Mouse (Mus musculus) right cerebral cortex, adult 2 months (tissue): Measurements from ENCODE around the gene Acer3.

Experiments used
- DNase-seq, 2 experiments: peaks; one replicate each; pipeline ENCODE4 v3.0.0; 2021 to 2022; ENCODE audit warnings: low spot score in 2 of 2

Acer3 gene

DNA sequence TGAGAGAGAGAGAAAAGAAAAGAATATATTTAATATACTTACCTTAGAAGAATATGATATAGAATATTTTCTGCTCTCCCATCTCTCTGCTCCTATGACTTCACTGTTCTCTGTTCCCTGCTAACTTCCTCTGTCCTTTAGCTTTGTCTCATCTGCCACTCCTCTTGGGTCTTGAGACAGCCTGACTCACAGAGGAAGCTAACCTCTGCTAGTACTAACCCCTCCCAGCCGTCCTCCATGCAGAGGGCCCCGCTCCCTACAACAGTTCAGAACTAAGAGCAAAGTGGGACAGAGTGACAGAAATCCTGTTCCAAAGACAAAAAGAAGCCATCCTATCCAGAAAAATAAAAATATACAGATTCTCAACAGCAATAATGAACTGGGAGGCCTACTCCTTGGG, at the start of gene Acer3:
TSS of gene Acer3 (minus strand) at position 126 of the 400 bp plus-strand sequence.
- no peak for DNase-seq

DNA sequence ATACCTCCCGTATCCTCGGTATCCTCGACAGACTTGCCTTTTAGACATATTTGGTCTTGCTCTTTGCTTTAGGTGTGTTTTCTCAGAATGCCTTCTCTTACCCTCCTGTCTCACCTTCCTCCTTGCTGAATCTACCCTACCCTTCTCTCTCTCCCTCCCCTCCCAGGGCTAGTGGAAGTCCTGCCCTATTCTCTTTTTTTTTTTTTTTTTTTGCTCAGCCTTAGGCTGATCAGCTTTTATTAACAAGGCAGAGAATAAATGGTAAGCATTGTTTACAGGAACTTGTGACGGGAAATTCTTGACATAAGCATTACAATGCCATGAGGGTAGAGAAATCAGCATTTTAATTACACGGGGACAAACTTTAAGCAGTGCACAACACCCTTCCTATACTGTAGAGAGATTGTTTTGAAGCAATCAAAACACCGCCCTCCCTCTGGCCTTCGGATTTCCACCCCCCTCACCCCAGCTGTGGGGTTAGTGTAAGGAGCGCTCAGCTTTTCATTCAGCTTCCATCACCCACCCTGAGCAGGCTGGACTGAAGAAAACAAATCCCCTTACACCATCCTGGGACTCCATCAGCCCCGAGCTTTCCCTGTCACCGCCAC, 48.9 kb upstream of the Acer3 start:
- DNase-seq, result no peak

DNA sequence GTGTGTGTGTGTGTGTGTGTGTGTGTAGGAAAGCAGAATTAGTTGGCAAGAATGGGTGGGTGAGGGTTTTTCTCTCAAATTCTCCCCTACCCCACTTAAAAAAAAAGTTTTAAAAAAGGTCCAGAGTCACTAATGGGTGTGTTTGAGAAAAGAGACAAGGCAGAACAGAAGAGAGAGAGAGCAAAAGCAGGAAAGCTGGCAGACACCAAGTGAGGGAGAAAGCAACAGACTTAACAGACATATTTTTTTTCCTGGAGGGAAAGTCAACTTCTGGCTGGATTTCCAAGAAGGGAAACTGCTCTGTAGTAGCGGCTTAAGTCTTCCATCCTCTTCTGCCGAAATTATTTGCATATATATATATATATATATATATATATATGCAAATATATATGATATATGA, 40.7 kb upstream of the Acer3 start:
- DNase-seq, result no peak

DNA sequence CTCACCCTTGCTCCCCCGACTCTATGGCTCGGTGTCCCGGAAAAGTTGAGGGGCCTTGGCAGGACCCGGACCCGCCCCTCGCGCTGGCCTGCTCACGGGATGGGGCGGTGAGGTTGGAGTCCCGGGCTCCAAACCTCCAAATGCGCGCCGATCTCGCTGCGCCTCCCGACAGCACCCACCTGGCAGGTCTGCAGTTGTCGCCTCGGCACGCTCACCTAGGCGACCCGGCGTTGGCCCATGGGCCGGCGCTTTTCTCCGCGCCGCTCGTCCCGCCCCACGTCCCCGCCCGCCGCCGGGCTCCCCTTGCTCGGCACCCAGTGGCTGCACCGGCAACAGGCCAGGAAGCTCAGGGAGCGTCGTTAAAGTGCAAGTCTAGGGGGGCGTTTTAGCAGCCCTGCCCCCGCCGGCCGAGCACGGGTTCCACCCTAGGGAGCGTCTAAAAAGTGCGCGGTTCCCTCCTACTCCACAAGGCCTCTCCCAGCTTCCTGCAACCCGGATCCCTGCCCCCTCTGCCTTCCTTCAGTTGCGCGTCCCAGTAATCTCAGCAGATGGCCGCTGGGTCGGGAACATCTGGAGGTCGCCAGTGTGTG, 40.1 kb upstream of the Acer3 start, which contains the start of gene Tsku:
TSS of gene Tsku (minus strand) at position 266 of the 590 bp plus-strand sequence.
- DNase-seq, result peak; percentile 78 to 82

DNA sequence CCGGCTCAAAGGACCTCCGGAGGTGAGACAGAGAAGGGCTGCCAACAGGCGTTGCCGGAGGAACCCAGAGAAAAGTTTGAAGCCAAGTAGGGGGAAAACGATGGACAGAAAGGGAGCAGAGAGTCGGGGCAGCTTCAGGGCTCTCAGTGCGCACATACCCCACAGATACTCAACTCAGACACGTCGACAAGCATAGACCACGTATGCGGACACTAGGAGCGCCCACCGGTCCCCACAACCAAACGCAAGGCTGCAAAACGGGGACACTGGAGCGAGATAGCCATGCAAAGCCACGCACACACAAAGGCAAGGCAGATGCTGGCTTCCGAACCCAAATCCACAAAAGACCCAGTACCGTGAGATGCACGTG, 39.6 kb upstream of the Acer3 start:
- no peak for DNase-seq

DNA sequence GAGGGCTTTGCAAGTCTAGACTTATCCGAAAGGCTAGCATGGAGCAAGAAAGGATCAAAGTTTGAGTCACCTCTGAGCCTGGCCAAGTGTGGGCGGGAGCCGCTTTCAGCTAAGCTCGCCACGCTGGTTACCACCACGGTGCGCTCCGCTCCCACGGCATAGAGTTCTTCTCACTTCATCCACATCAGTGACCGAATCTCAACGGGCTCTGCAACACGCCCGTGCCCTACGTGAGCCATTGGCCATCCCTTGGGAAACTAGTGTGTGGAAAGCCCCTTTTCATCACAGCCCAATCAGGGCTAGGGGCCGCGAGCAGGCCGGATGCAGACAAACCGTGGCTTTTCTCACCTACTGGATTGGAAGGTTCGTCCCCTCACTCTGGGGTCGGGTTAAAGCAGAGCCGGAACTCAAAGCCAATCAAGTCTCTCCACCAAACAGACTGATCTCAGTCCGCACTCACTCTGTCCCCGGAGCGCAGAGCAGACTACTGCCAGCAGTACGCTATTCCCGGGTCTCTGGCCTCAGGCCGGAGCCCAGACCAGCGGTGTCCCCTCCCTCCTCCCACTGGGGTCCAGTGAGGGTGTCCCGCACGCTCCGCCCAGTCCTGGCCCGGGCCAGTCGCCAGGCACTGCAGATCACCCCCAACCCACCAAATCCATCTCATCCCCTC, 39.1 kb upstream of the Acer3 start:
- peak; percentile 17 to 20 for DNase-seq

DNA sequence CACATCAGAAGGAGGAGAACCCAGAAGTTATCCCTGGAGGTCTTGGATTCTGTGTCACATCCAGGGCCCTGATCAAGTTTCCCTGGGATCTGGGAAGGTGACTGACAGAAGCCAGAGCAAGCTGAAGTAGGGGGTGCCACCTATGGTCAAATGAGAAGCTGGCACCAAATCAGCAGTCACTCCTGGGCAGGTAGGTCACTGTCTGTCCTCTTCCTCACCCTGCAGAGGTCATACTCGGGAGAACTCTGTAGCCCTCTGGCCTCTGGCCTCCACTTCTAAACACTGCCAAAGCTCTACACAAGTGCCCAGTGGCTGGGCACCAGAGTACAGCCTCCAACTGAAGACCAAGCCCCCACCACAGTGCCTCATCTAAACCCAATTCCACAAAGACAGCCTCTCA, 37.0 kb upstream of the Acer3 start:
- no peak for DNase-seq

DNA sequence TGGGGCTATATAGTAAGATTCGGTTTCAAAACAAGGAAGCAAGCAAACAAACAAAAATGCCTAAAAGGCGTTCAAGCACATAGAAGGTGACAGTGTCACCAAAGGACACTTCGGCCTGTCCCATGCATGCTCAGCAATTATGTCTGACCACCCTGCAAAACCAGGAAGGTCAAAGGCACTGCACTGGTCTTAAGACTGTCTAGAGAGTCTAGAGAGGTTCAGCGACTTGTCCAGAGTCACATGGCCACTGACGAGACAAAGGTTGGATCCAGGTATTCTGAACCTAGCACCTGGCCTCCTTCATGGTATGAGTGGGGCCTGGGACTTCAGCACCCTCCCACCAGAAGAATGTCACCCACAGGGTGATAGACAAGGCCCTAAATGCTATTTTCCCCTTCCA, 36.3 kb upstream of the Acer3 start:
- DNase-seq, result no peak

DNA sequence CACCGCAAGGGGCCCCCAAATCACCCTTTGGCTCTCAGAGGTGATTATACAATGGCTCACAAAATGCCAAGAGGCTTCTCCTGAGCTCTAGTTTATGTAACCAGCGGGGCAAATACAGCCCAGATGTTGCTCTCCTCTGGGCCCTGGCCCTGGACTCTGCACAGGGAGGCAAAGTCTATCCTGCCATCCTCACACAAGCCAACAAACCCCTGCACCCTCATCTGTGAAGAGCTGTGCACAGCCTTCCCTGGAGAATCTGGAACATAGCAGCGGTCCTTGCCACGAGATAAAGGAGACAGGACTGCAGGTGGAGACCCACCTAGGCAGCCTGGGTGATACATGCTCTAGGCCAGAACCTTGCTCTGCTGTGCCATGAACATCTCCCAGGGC, 33.9 kb upstream of the Acer3 start:
- DNase-seq, result no peak

DNA sequence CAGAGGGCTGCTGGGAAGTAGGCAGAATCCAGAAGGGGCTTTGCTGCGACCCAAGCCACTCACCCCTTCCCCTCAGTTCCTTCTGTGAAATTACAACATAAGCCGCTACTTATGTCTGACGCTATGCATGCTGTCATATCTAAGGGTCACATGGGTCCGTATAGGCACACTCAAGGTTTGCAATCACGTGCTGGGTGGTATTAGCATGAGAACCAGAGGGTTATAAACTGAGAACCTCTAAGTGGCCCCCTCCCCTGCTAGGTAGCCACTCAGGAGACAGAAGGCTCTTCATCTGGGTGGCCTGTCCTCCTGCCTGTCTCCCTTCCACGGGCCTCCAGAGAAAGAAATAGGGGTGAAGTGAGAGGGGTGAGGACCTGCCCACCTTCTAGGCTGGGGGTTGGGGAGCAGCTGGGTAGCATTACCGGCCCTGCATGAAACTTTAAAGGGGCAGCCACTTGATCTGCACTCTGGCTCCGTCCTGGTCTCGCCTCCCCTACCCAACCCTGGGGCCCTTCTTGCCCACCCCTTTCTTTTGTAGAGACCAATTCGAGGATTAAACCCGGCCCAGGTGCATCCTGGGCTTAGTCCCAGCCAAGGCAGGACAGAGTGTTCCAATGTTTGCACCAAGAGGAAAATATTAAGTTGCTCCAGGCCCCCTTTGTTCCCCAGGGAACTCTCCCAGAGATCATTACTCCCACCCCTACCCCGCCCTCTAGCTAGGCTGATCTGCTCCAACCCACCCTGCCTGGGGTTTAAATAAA, 33.3 kb upstream of the Acer3 start:
- DNase-seq, result no peak

DNA sequence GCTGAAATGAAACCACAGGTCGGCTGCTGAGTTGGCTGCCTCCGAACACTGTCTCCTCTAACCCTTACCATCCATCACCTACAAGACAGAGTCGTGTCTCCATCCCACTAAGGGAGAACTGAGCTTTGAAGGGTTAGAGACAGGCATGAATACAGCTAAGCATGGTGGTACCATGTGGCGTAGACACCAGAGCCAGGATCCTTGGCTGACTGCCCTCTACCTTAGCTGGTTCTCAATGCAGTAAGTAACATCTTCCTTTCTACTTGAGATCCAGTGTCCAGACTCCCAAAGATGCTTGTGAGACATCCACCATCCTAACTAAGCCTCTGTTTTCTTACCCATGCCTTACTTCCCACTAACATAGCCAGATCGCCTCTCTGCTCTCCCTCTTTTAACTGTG, 32.6 kb upstream of the Acer3 start:
- DNase-seq, result no peak

DNA sequence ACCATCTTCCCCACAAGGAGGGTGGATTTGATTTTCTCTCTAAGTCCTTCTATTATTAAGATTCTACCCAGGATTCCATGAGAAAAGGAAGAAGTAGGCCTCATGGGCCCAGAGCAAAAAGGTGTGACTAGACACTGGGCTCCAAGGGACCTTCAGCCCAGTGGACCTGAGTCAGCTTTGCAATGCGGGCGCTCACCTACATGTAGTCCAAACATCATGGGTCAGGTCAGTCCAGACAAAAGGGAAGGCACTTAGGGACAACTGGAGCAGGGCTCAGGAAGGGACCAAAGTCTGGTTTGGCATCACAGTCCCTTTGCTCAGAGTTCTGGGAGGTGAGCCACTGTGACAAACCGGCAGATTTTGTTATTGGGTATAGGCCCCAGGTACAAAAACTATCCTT, 30.5 kb upstream of the Acer3 start:
- DNase-seq, result no peak

DNA sequence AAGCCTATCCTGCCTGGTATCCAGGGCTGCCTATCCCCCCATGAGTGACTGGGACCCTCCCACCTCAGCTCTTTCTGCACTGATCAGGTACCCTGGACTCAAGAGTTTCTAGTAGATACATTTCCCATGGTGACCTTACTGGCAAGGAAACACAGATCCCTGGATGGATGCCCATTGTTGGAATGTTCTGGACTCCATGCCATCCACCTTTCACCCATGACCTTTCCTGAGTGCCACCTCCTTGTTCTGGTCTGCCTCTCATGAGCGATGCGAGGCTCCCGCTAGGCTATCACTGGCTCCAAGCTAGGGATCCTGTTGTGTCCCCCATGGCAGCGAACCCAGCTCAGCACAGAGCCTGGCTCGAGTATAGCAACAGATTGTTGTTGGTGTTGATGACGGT, 28.8 kb upstream of the Acer3 start:
- DNase-seq, result no peak

DNA sequence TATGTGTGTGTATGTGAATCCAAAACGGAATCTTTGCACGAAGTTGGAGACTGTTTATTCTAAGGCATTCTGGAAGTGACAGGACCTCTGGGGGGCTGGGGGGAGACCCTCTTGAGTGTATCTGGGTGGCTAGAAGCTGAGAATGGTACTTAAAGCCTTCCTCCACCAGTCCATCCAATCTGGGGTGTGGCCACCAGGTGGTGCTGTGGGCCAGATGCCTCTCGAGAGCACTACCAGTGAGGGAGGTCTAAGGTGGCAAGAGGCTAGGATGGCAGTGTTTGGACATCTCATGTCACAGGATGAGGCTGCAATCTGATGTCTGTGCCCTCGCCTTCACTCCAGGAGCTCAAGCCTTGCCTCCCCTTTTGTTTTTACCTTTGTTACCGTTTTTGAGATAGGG, 28.1 kb upstream of the Acer3 start:
- peak; percentile 83 to 88 for DNase-seq

DNA sequence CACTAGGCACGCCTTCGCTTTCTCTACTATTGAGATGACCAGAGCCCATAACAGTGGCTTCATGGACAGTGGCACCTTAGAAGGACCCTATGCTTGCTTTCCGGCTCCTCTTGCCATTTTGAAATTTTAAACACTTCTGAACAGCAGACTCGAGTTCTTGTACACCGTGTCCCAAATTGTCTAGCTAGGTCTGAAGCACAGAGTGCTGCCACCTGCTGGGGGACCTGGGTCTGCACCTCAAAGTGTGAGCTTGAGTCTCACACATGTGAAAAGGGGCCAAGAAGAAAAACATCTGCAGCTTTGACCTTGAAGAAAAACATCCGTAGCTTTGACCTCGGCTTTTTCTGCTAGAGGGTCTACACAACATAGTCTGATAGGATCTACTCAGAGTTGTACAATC, 27.0 kb upstream of the Acer3 start:
- DNase-seq, result peak; percentile 68 to 71

DNA sequence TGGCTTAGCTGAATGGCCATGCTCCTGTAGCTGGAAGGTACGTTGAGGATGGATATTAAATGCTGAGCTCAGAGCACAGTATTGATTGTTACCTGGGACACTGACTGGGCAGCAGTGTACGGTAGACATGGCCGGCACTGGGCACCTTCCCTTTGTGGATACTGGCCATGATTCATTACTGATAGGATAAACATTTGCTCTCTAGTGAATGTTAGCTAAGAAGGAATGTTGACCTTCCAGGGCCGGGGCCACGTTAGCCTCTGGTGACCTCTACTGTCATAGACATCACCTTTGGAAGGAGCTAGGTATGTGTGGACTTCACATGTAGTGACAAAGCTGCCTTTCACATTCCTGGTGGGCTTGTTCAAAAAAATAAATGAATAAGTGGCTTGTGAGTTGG, 26.5 kb upstream of the Acer3 start:
- no peak for DNase-seq

DNA sequence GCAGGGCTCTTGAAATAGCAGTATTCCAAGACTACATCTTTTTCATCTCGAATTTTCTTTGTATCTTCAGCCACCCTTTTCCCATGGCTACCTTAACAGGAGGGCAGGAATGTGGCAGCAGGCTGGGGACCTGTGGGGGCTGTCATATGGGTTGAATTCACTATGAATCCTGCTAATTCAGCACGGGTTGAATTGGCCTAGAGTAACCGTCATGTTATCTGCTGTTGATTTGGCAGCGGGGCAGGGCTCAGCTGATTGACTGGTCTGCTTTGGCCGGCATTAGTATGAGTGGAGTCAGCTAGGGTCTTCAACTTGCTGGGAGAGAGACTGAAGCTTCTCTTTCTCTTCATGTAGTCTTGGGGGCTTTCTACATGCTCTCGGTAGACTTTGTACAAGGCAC, 24.0 kb upstream of the Acer3 start:
- DNase-seq, result no peak

DNA sequence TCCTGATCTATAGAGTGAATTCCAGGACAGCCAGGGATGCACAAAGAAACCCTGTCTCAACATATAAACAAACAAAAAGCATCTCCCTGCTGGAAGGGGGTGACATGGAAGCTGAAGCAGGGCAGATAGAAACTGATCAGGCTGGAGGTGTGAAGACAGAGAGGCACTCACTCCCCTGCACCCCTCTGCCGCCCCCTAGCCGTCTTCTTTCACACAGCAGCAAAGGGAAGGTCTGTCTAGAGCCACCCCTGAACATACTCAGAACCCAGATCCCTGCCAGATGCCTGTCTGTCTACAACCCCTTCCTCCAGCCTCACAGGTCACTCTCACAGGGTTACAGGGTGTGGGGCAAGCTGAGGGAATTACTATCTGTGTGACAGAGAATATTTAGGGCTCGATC, 23.4 kb upstream of the Acer3 start:
- DNase-seq, result peak in 1 of 2 experiments; percentile 38

DNA sequence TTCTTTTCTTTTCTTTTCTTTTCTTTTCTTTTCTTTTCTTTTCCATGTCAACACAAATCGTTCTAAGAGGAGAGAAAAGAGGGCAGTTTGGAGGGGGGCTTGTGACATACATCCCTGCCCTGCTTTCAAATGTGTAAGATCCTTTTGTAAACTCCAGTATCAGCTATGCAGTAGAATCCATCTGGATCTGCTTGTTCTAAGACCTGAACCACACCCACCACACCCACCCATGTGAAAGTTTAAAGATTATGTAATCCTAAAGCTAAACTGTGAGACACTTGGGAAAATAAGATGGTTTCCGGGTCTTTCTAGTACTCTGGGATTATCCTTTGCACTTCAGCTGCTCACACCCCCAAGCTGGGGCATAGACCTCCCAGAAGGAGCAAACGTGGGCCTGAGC, 21.2 kb upstream of the Acer3 start:
- no peak for DNase-seq

DNA sequence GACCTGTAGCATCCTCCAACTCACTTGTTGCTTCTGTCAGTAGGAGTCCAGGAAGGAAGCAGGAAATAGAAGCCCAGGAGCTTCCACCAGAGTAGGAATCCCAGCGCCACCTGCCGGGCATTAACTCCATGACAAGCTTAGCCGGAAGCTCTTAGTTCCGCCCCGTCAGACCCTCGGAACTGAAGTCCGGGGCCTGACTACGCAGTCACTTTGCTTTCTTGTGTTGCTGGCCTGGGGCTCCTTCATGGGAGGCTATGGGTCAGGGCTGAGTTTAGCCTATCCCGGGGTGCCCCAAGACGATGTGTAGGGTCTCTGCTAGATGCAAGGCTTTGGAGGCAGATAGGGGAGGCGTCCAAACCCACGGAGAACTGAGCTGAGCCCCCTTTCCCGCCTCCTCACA, 20.5 kb upstream of the Acer3 start:
- peak; percentile 84 to 86 for DNase-seq

DNA sequence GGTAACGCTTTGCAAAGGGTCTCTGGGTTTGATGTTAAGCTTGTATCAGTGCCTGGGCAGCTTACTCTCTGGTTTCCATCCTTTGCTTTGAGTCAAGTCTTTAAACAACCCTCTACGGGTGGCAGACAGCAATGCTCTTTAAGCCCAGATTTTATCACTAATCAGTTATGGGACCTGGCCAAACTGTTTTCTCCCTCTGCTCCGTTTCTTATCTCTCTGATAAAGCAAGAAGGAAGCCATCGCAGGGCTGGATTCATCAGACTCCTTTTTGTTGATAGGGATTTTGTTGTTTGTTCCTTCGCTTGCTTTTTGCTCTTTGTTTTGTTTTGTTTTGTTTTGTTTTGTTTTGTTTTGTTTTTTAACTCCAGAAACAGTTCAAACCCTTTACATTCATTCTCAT, 19.3 kb upstream of the Acer3 start:
- DNase-seq, result no peak

DNA sequence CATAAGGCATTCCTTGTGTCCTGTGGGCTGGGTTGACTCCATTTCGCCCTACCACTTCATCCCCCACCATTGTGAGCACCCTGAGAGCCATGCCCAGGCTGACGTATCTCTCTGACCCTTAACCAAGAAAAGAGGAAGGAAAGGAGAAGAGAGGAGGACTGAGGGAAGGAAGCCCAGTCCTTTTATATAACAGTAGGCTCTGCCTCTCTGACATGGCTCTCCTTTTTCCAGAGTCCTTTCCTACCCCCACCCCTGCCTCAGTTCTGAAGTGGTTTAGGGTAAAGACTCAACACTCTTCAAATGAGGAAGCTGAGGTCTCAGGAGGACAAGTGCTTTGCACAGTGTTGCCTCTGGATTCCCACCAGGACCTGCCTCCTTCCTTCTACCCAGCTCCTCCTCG, 13.0 kb upstream of the Acer3 start:
- DNase-seq, result no peak

DNA sequence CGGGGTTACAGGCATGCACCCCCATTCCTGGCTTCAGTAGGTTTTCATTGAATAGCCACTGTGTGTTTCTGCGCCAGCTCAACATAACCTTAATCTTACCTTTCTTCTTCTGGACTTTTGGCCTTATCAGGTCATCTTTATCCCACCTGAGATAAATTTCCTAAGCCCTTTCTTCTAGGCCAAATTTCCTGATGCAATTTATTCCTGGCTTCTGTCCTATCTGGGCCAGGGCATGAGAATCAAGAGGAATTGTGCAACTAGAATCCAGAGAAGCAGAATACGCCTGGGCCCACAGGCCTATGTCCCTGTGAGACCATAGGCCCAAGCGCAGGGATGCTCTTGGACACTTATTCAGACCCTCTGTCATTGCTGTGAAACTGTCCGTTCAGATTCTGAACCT, 12.5 kb upstream of the Acer3 start:
- no peak for DNase-seq
